24 mouse cellular contexts compared by ENCODE assay signal in genomic region chr6:141068861-141069467, GRCm38 (mm10).
DNase-seq lines count a peak whose midpoint lies in the region; ATAC-seq and TF ChIP-seq lines count a peak whose summit lies in the region.
"Had no signal": no experiment of that assay in that cellular context is flagged by ENCODE, and none has a peak within 500 bp of the region (broad histone marks: within the 10 kb centered on the region; RNA-seq: fewer than 3 reads in every experiment).

No protein-coding gene starts in this region.

- ATAC-seq in forebrain, embryonic 11.5 days (replicated peaks; ENCODE audit: low FRiP score) = peak; percentile 47; the same call in 1 of the 2 replicates
- 0 out of 2 replicates have a peak, but pooled peaks have one; percentile 35 for ATAC-seq in neural tube, embryonic 11.5 days (ENCODE audit: insufficient read depth, low FRiP score, low TSS enrichment)
- peak; percentile 60; the same call in 1 of the 2 replicates for ATAC-seq in midbrain, embryonic 14.5 days (ENCODE audit: low FRiP score, low TSS enrichment)
- ATAC-seq in lung, postnatal 0 days = no peak
- ATAC-seq: inflammation-experienced regulatory T-cells, adult 6 months had no signal

- no peaks in the 10 kb centered on the region for H3K36me3 ChIP-seq in forebrain, embryonic 11.5 days (ENCODE audit: control insufficient read depth, insufficient read depth, low read length)
- H3K36me3 ChIP-seq in forebrain, embryonic 10.5 days (replicated peaks) = no peaks in the 10 kb centered on the region
- H3K36me3 ChIP-seq in neural tube, embryonic 11.5 days (ENCODE audit: control insufficient read depth, insufficient read depth, low read length) = no peaks in the 10 kb centered on the region
- H3K36me3 ChIP-seq in midbrain, embryonic 14.5 days (ENCODE audit: control insufficient read depth, insufficient read depth, low read length) = no peaks in the 10 kb centered on the region
- H3K36me3 ChIP-seq in lung, postnatal 0 days (ENCODE audit: insufficient read depth, low read length) = no peaks in the 10 kb centered on the region
- H3K36me3 ChIP-seq: embryonic facial prominence, embryonic 12.5 days; hindbrain, embryonic 10.5 days; limb, embryonic 13.5 days; liver, embryonic 12.5 days; neural tube, embryonic 13.5 days had no signal

- no peaks in the 10 kb centered on the region for H3K4me1 ChIP-seq in forebrain, embryonic 11.5 days (replicated peaks; ENCODE audit: control insufficient read depth, insufficient read depth, low read length)
- H3K4me1 ChIP-seq in forebrain, embryonic 10.5 days = peaks cover 13% of the 10 kb centered on the region
- H3K4me1 ChIP-seq in neural tube, embryonic 11.5 days (ENCODE audit: control insufficient read depth, insufficient read depth, low read length) = no peaks in the 10 kb centered on the region
- peaks cover 7% of the 10 kb centered on the region for H3K4me1 ChIP-seq in midbrain, embryonic 14.5 days (ENCODE audit: control insufficient read depth, insufficient read depth, low read length)
- no peaks in the 10 kb centered on the region for H3K4me1 ChIP-seq in lung, postnatal 0 days (ENCODE audit: insufficient read depth, low read depth, low read length)
- H3K4me1 ChIP-seq: embryonic facial prominence, embryonic 12.5 days; limb, embryonic 13.5 days; liver, embryonic 12.5 days; neural tube, embryonic 13.5 days had no signal

- no peak overlapping the region for H3K27ac ChIP-seq in forebrain, embryonic 11.5 days (ENCODE audit: low read depth, low read length)
- H3K27ac ChIP-seq in forebrain, embryonic 10.5 days = no peak overlapping the region
- H3K27ac ChIP-seq in neural tube, embryonic 11.5 days (ENCODE audit: low read depth, low read length) = no peak overlapping the region
- no peak overlapping the region for H3K27ac ChIP-seq in midbrain, embryonic 14.5 days (replicated peaks; ENCODE audit: low read depth, low read length)
- H3K27ac ChIP-seq in lung, postnatal 0 days (ENCODE audit: low read length) = no peak overlapping the region
- H3K27ac ChIP-seq: embryonic facial prominence, embryonic 12.5 days; hindbrain, embryonic 10.5 days; limb, embryonic 13.5 days; liver, embryonic 12.5 days; neural tube, embryonic 13.5 days had no signal

- no peak for DNase-seq in forebrain, embryonic 11.5 days (ENCODE audit: low spot score)
- no peak for DNase-seq in forebrain, embryonic 10.5 days (ENCODE audit: extremely low spot score, low spot score)
- no peak for DNase-seq in neural tube, embryonic 11.5 days (ENCODE audit: low spot score)
- no peak for DNase-seq in neural tube, embryonic 10.5 days (ENCODE audit: extremely low spot score, low spot score)
- DNase-seq in midbrain, embryonic 14.5 days = peak; percentile 54
- DNase-seq in lung, postnatal 0 days (ENCODE audit: low spot score) = no peak
- DNase-seq in heart, postnatal 25 days (ENCODE audit: low spot score) = no peak
- DNase-seq: adrenal gland, postnatal 36 days; cerebellum, adult 11-12 months; cerebellum, postnatal 10 days; gastrocnemius, postnatal 10 days; kidney, adult 18-20 months; kidney, postnatal 4 days; lung, adult 2 months; thymus, adult 18-20 months; thymus, postnatal 36 days had no signal

- H3K27me3 ChIP-seq in forebrain, embryonic 11.5 days (ENCODE audit: control insufficient read depth, insufficient read depth, low read length) = no peaks in the 10 kb centered on the region
- H3K27me3 ChIP-seq in forebrain, embryonic 10.5 days (ENCODE audit: poor library complexity, severe bottlenecking) = no peaks in the 10 kb centered on the region
- no peaks in the 10 kb centered on the region for H3K27me3 ChIP-seq in neural tube, embryonic 11.5 days (ENCODE audit: control insufficient read depth, insufficient read depth, low read length)
- no peaks in the 10 kb centered on the region for H3K27me3 ChIP-seq in midbrain, embryonic 14.5 days (ENCODE audit: control insufficient read depth, insufficient read depth, low read length)
- no peaks in the 10 kb centered on the region for H3K27me3 ChIP-seq in lung, postnatal 0 days (replicated peaks; ENCODE audit: insufficient read depth, low read length)
- H3K27me3 ChIP-seq: embryonic facial prominence, embryonic 12.5 days; limb, embryonic 13.5 days; liver, embryonic 12.5 days; neural tube, embryonic 13.5 days had no signal

- no peak overlapping the region for H3K4me2 ChIP-seq in forebrain, embryonic 11.5 days (ENCODE audit: low read depth, low read length, severe bottlenecking)
- no peak overlapping the region for H3K4me2 ChIP-seq in neural tube, embryonic 11.5 days (ENCODE audit: low read depth)
- no peak overlapping the region for H3K4me2 ChIP-seq in midbrain, embryonic 14.5 days (ENCODE audit: low read length)
- no peak overlapping the region for H3K4me2 ChIP-seq in lung, postnatal 0 days (replicated peaks; ENCODE audit: low read depth, low read length)
- H3K4me2 ChIP-seq: embryonic facial prominence, embryonic 12.5 days; heart, embryonic 11.5 days; limb, embryonic 13.5 days; liver, embryonic 12.5 days; neural tube, embryonic 13.5 days had no signal

- intact Hi-C loops in heart, postnatal 25 days (cut with DNase I) = no loop called here

- H3K4me3 ChIP-seq in forebrain, embryonic 11.5 days (ENCODE audit: low read depth, low read length) = no peak overlapping the region
- H3K4me3 ChIP-seq in forebrain, embryonic 10.5 days = no peak overlapping the region
- no peak overlapping the region for H3K4me3 ChIP-seq in neural tube, embryonic 11.5 days (ENCODE audit: low read depth, low read length)
- no peak overlapping the region for H3K4me3 ChIP-seq in midbrain, embryonic 14.5 days (replicated peaks; ENCODE audit: low read depth, low read length)
- no peak overlapping the region for H3K4me3 ChIP-seq in lung, postnatal 0 days (ENCODE audit: low read depth, low read length)
- H3K4me3 ChIP-seq: embryonic facial prominence, embryonic 12.5 days; erythroblast, embryonic 14.5 days; hindbrain, embryonic 10.5 days; limb, embryonic 13.5 days; liver, embryonic 12.5 days; neural tube, embryonic 13.5 days had no signal

- H3K9ac ChIP-seq in forebrain, embryonic 11.5 days (ENCODE audit: low read length) = no peak overlapping the region
- no peak overlapping the region for H3K9ac ChIP-seq in neural tube, embryonic 11.5 days (ENCODE audit: low read length)
- H3K9ac ChIP-seq in midbrain, embryonic 14.5 days (replicated peaks; ENCODE audit: low read length) = no peak overlapping the region
- no peak overlapping the region for H3K9ac ChIP-seq in lung, postnatal 0 days (replicated peaks; ENCODE audit: low read depth)
- H3K9ac ChIP-seq: embryonic facial prominence, embryonic 12.5 days; limb, embryonic 13.5 days; liver, embryonic 12.5 days; neural tube, embryonic 13.5 days had no signal

- WGBS in forebrain, embryonic 11.5 days = 50% methylated on average over 6 of the region's 6 CpGs
- 61% methylated on average over 6 of the region's 6 CpGs for WGBS in forebrain, embryonic 10.5 days
- WGBS in neural tube, embryonic 11.5 days = 68% methylated on average over 6 of the region's 6 CpGs
- 21% methylated on average over 6 of the region's 6 CpGs for WGBS in midbrain, embryonic 14.5 days
- WGBS in lung, postnatal 0 days = 85% methylated on average over 6 of the region's 6 CpGs

- H3K9me3 ChIP-seq in forebrain, embryonic 11.5 days (ENCODE audit: control insufficient read depth, low read length) = no peaks in the 10 kb centered on the region
- no peaks in the 10 kb centered on the region for H3K9me3 ChIP-seq in forebrain, embryonic 10.5 days
- no peaks in the 10 kb centered on the region for H3K9me3 ChIP-seq in neural tube, embryonic 11.5 days (ENCODE audit: control insufficient read depth, low read length)
- no peaks in the 10 kb centered on the region for H3K9me3 ChIP-seq in midbrain, embryonic 14.5 days (ENCODE audit: control insufficient read depth, low read length)
- no peaks in the 10 kb centered on the region for H3K9me3 ChIP-seq in lung, postnatal 0 days (ENCODE audit: low read length)
- H3K9me3 ChIP-seq: embryonic facial prominence, embryonic 12.5 days; hindbrain, embryonic 10.5 days; limb, embryonic 13.5 days; liver, embryonic 12.5 days; neural tube, embryonic 13.5 days had no signal

- no peak for TF ChIP-seq CTCF in lung, postnatal 0 days (IDR thresholded peaks at IDR 0.05)

- no peak for TF ChIP-seq EP300 in lung, postnatal 0 days (IDR thresholded peaks at IDR 0.05)
